Mouse (Mus musculus): ENCODE measurements around the gene Pm20d1. TPM values are rescaled to one million over a fixed set of nuclear protein-coding genes. Genes with fewer than 3 reads are reported as not detected.
A peak's percentile ranks its signal among the peaks of the same experiment; 100 is the strongest.

Pm20d1 gene
- polyA plus RNA-seq, 1 experiment, result 0.35 TPM

DNA sequence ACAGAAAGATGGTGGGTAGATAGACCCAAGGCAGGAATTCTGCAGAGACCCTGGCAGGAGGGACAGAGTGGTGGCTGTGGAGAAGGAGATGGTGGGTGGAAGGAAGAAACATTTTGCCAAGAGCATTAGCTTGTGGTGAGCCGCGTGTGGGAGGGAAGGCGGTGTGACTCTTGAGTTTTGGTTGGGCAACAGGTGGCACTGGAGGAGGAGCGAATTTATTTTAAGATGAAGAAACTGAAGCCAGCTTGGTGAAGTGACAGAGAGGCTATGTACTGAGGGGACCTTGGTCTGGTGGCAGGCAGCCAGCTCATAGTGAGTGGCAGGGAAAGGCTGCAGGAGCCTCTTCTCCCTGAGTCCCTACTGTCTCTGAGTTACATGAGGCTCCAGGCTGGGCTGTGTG lies 42.3 kb upstream of the Pm20d1 start:
- TF ChIP-seq POLR2A (IDR thresholded peaks at IDR 0.05; ENCODE audit: borderline replicate concordance, control insufficient read depth, low read depth, low read length) (no peak), CTCF (IDR thresholded peaks at IDR 0.05; ENCODE audit: control insufficient read depth, insufficient read depth, low read length) (no peak)
- Histone ChIP-seq H3K27ac (ENCODE audit: control insufficient read depth, insufficient read depth, low read depth, low read length, poor library complexity) (0 out of 2 replicates have a peak overlapping the region, but pooled peaks have one; percentile 22), H3K4me3 (replicated peaks; ENCODE audit: control insufficient read depth, low read depth, low read length) (no peak overlapping the region), H3K4me1 (ENCODE audit: control insufficient read depth, insufficient read depth, low read length) (peaks cover 7% of the 10 kb centered on the region)
- WGBS, result 1% methylated on average over 4 of the region's 4 CpGs

DNA sequence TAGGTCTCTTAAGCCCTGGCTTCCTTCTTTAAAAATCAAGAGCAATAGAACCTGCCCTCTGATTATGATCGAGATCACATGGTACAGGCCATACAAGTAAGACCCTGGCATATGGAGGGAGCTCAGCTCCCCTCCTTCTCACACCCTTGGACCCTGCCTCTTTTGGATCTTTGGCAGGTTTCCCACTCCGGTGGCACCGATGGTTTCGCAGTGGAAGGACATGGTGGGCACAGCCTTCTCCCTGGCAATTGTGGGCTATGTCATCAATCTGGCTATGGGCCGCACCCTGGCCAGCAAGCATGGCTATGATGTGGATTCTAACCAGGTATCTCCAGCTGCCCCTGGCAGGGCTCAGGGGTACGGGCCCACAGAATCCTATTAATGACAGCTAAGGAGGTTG lies 40.0 kb upstream of the Pm20d1 start:
- TF ChIP-seq POLR2A (IDR thresholded peaks at IDR 0.05; ENCODE audit: borderline replicate concordance, control insufficient read depth, low read depth, low read length), result no peak
- TF ChIP-seq CTCF (IDR thresholded peaks at IDR 0.05; ENCODE audit: control insufficient read depth, insufficient read depth, low read length), result no peak
- Histone ChIP-seq H3K4me3 (replicated peaks; ENCODE audit: control insufficient read depth, low read depth, low read length) (no peak overlapping the region), H3K27ac (ENCODE audit: control insufficient read depth, insufficient read depth, low read depth, low read length, poor library complexity) (no peak overlapping the region), H3K4me1 (ENCODE audit: control insufficient read depth, insufficient read depth, low read length) (peaks cover 6% of the 10 kb centered on the region)
- WGBS, result 83% methylated on average over 6 of the region's 6 CpGs

DNA sequence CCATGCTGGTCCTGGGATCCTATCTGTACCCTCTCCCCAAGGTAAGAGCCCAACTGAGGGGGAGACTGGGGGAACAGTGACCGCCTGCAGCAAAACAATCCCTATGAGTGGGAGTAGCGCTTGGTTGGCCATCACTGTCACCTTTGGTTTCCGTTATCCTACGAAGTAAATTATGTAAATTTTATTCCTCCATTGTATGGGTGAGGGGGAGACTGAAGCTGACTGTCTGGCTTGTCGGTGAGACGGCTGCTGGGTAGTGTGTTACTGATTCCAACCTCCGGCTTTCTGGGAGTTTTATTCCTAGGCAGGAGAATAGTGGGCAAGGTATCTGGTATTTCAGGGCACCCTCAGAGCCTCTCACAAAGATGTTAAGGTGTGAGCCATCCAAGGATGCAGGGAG lies 38.4 kb upstream of the Pm20d1 start:
- H3K4me1 ChIP-seq (ENCODE audit: control insufficient read depth, insufficient read depth, low read length), result peaks cover 6% of the 10 kb centered on the region
- no peak overlapping the region for H3K4me3 ChIP-seq (replicated peaks; ENCODE audit: control insufficient read depth, low read depth, low read length)
- H3K27ac ChIP-seq (ENCODE audit: control insufficient read depth, insufficient read depth, low read depth, low read length, poor library complexity), result no peak overlapping the region
- WGBS, result 83% methylated on average over 7 of the region's 7 CpGs
- TF ChIP-seq POLR2A (IDR thresholded peaks at IDR 0.05; ENCODE audit: borderline replicate concordance, control insufficient read depth, low read depth, low read length) (no peak), CTCF (IDR thresholded peaks at IDR 0.05; ENCODE audit: control insufficient read depth, insufficient read depth, low read length) (no peak)

DNA sequence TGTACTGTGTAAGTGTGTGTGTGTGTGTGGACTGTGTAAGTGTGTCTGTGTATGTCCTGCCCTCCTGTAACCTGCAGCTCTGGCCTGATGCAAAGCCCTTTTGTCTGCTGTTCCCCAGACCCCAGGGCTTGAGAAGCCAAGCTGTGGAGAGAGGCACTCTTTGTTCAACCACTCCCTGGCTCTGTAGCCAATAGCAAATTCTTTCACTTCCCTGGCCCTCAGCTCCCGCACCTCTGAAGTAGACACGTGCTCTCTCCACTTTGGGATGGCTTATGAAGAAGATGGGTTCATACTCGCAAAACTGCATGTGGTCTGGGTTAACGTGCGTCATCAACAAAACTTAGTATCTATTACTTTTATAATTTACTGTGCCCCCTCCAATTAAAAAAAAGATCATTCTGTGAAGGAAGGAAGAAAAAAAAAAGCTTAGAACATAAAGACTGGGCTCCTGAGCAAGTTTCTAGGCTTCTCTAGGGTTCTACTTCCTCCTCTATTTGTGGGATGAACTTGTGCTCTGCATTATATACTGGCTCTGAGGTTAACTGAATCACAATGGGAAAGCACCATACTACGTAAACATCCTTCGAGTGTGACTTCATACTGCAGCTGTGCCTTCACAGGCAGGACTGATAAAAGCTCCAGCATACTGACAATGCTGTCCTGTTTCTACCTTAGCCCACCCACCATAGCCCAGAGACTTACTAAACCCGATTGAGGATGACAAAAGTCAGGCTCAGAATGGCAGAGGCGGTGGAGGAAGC lies 37.3 kb upstream of the Pm20d1 start:
- H3K27ac ChIP-seq (ENCODE audit: control insufficient read depth, insufficient read depth, low read depth, low read length, poor library complexity), result no peak overlapping the region
- whole genome bisulfite sequencing, result 47% methylated on average over 9 of the region's 9 CpGs
- H3K4me3 ChIP-seq (replicated peaks; ENCODE audit: control insufficient read depth, low read depth, low read length), result no peak overlapping the region
- H3K4me1 ChIP-seq (ENCODE audit: control insufficient read depth, insufficient read depth, low read length), result peaks cover 5% of the 10 kb centered on the region
- no peak for TF ChIP-seq CTCF (IDR thresholded peaks at IDR 0.05; ENCODE audit: control insufficient read depth, insufficient read depth, low read length)
- TF ChIP-seq POLR2A (IDR thresholded peaks at IDR 0.05; ENCODE audit: borderline replicate concordance, control insufficient read depth, low read depth, low read length), result no peak

DNA sequence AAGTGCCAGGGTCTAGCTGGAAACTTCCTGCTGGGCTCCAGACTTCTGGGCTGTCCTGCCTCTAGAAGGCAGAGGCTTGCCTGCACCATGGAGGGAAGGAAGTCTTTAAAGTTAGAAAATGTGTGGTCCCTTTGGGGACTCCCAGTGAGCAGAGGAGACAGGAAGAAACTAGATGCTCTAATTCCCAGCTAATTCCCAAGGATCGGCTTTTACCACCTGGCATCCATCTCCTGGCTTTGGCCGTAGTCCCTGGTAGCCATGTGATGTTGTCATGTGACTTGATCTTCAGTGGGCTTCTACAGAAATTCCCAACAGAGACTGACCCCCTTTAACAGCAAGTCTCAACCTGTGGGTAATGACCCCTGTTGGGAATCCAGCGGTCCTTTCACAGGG lies 36.8 kb upstream of the Pm20d1 start:
- TF ChIP-seq POLR2A (IDR thresholded peaks at IDR 0.05; ENCODE audit: borderline replicate concordance, control insufficient read depth, low read depth, low read length) (no peak), CTCF (IDR thresholded peaks at IDR 0.05; ENCODE audit: control insufficient read depth, insufficient read depth, low read length) (no peak)
- WGBS, result 79% methylated on average over 3 of the region's 3 CpGs
- peaks cover under 1% of the 10 kb centered on the region for H3K4me1 ChIP-seq (ENCODE audit: control insufficient read depth, insufficient read depth, low read length)
- no peak overlapping the region for H3K27ac ChIP-seq (ENCODE audit: control insufficient read depth, insufficient read depth, low read depth, low read length, poor library complexity)
- no peak overlapping the region for H3K4me3 ChIP-seq (replicated peaks; ENCODE audit: control insufficient read depth, low read depth, low read length)

DNA sequence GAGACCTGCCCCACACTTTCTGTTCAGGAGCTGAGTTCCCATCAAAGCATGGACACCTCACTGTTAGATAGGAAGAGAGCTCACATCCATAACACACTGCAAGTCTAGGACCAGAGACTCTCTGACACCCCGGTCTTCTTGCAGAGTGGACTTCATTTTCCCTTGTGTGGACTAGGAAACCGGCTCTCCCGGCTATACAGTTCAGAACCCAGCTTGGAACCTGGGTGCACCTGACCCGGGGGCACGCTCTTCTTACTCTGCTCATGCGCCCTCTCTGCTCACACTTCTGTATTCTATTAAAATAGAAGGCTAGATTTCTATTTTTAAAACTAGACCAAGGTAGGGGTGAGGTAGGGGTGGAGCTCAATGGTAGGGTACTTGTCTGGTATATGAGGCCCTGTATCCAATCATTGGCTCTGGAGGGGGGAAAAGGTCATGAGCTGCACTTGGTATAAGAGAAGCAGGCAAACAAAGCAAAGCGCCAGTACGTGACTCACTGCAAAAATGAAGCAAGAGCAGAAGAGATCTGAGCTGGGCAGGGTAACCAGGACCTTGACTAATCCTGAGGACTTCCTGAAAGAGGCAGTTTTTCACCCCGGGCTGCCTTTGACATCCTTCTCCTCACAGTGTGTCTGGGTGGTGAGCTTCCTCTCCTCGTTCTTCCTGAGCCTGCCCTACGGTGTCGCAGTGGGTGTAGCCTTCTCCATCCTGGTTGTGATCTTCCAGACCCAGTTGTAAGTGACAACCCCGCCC lies 35.9 kb upstream of the Pm20d1 start:
- TF ChIP-seq CTCF (IDR thresholded peaks at IDR 0.05; ENCODE audit: control insufficient read depth, insufficient read depth, low read length), result no peak
- TF ChIP-seq POLR2A (IDR thresholded peaks at IDR 0.05; ENCODE audit: borderline replicate concordance, control insufficient read depth, low read depth, low read length), result no peak
- H3K4me3 ChIP-seq (replicated peaks; ENCODE audit: control insufficient read depth, low read depth, low read length), result no peak overlapping the region
- no peak overlapping the region for H3K27ac ChIP-seq (ENCODE audit: control insufficient read depth, insufficient read depth, low read depth, low read length, poor library complexity)
- 45% methylated on average over 13 of the region's 13 CpGs for WGBS
- H3K4me1 ChIP-seq (ENCODE audit: control insufficient read depth, insufficient read depth, low read length), result no peaks in the 10 kb centered on the region; the same call in 1 of the 2 replicates

DNA sequence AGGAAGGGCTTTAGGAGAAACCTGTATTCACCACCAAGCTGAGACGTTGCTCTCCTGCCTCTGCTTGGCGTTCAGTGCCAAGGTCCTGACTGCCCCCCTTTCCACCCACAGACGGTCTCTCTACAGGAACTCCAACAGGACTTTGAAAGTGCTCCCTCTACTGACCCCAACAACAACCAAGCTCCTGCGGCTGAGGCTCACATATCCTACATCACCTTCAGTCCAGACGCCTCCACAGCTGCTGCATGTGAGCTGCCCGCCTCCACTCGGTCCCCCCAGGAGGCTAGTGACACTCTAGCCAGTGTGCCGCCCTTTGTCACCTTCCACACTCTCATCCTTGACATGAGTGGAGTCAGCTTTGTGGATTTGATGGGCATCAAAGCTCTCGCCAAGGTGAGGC lies 33.5 kb upstream of the Pm20d1 start:
- no peak overlapping the region for H3K27ac ChIP-seq (ENCODE audit: control insufficient read depth, insufficient read depth, low read depth, low read length, poor library complexity)
- WGBS, result 39% methylated on average over 9 of the region's 9 CpGs
- H3K4me3 ChIP-seq (replicated peaks; ENCODE audit: control insufficient read depth, low read depth, low read length), result no peak overlapping the region
- no peaks in the 10 kb centered on the region; the same call in 1 of the 2 replicates for H3K4me1 ChIP-seq (ENCODE audit: control insufficient read depth, insufficient read depth, low read length)
- TF ChIP-seq CTCF (IDR thresholded peaks at IDR 0.05; ENCODE audit: control insufficient read depth, insufficient read depth, low read length), result no peak
- TF ChIP-seq POLR2A (IDR thresholded peaks at IDR 0.05; ENCODE audit: borderline replicate concordance, control insufficient read depth, low read depth, low read length), result no peak

DNA sequence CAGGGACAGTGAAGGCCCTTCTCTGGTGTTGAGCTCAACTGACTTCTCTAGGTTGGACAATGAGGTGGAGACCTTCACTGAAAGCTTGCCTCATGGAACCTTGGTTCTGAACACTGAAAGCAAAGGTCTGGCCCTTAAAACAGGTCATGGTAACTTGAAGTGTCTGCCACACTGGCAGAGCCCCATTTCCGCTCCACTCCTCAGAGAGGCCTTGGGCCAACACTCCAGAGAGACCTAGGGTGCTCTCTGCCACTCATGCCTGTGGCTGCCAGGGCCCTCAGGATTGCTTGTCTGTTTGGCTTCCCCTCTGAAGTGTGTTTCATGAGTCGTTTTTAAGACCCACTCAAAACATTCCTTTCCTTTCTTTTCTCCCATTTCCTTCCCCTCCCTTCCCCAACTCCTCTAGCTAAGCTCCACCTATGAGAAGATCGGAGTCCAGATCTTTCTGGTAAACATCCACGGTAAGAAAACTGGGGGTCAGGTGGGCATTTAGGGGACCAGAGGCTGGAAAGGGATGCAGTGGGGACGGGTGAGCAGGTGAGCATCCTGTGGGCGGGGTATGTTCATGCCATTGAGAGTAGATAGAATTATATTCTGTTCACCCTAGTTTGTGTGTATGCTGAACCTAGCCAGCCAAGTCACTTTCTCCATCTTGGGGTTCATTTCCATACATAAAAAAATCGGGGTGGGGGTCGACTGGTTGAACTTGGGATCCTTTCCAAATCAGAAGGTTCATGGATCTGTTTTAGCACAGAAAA lies 32.4 kb upstream of the Pm20d1 start:
- H3K4me3 ChIP-seq (replicated peaks; ENCODE audit: control insufficient read depth, low read depth, low read length), result no peak overlapping the region
- 54% methylated on average over 8 of the region's 8 CpGs for WGBS
- no peak for TF ChIP-seq CTCF (IDR thresholded peaks at IDR 0.05; ENCODE audit: control insufficient read depth, insufficient read depth, low read length)
- TF ChIP-seq POLR2A (IDR thresholded peaks at IDR 0.05; ENCODE audit: borderline replicate concordance, control insufficient read depth, low read depth, low read length), result no peak
- H3K4me1 ChIP-seq (ENCODE audit: control insufficient read depth, insufficient read depth, low read length), result no peaks in the 10 kb centered on the region; the same call in 1 of the 2 replicates
- no peak overlapping the region for H3K27ac ChIP-seq (ENCODE audit: control insufficient read depth, insufficient read depth, low read depth, low read length, poor library complexity)
